Mouse (Mus musculus): Measurements from ENCODE around the gene Pmf1. TPM values are rescaled to one million over a fixed set of nuclear protein-coding genes. Genes with fewer than 3 reads are reported as not detected.
"Not testable (repeated sequence)": the region's sequence is repeated elsewhere in the genome, so short reads cannot be mapped to it uniquely, and the experiment has no call there.

Gene Pmf1
- polyA plus RNA-seq, 1 experiment, result 88.6 TPM

DNA sequence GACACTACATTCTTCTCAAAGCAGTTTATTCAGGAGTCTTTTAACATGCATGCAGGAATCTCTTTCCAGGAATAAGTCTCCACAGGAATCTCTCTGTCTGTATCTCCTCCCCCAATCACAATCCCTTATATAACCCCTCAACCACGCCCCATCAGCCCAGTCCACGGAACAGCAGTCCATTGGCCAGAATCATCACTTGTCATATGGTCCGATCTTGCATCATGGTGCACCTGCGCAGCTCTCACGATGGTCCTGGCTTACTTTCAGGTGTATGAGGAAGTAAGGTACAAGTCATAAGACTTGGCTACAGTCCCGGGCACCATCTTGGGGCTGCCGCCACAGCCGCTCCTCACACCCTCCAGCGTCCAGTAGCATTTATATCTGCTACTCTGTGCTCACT lies 37.5 kb downstream of the Pmf1 start, which contains the start of gene Bglap3:
Gene Bglap3, minus strand, starts transcription at position 101 of the 400 bp plus-strand sequence.
- not testable (repeated sequence) for H3K9ac ChIP-seq (ENCODE audit: low read depth, poor library complexity, severe bottlenecking); H3K4me1 ChIP-seq (ENCODE audit: control insufficient read depth, insufficient read depth, low read length); H3K27me3 ChIP-seq (ENCODE audit: control insufficient read depth, insufficient read depth, low read length, poor library complexity, severe bottlenecking); H3K36me3 ChIP-seq (ENCODE audit: control insufficient read depth, insufficient read depth, low read length, poor library complexity, severe bottlenecking); H3K27ac ChIP-seq (ENCODE audit: insufficient read depth, low read length); H3K4me3 ChIP-seq (ENCODE audit: low read depth, low read length)
- peaks cover 12% of the 10 kb centered on the region for H3K9me3 ChIP-seq (replicated peaks; ENCODE audit: control insufficient read depth, insufficient read depth, low read length, poor library complexity, severe bottlenecking)

DNA sequence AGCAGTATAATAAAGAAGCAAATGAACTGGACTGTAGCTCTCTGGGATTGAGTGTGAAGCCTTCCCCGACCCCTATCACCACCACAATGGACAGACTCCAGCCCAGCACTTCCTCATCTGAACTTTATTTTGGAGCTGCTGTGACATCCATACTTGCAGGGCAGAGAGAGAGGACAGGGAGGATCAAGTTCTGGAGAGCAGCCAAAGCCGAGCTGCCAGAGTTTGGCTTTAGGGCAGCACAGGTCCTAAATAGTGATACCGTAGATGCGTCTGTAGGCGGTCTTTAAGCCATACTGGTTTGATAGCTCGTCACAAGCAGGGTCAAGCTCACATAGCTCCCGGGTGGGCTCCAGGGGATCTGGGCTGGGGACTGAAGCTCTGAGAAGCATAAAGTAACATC lies 41.6 kb downstream of the Pmf1 start:
- not testable (repeated sequence) for H3K4me1 ChIP-seq (ENCODE audit: control insufficient read depth, insufficient read depth, low read length); H3K9ac ChIP-seq (ENCODE audit: low read depth, poor library complexity, severe bottlenecking); H3K4me3 ChIP-seq (ENCODE audit: low read depth, low read length); H3K27ac ChIP-seq (ENCODE audit: insufficient read depth, low read length); H3K36me3 ChIP-seq (ENCODE audit: control insufficient read depth, insufficient read depth, low read length, poor library complexity, severe bottlenecking); H3K27me3 ChIP-seq (ENCODE audit: control insufficient read depth, insufficient read depth, low read length, poor library complexity, severe bottlenecking)
- peaks cover 12% of the 10 kb centered on the region for H3K9me3 ChIP-seq (replicated peaks; ENCODE audit: control insufficient read depth, insufficient read depth, low read length, poor library complexity, severe bottlenecking)

GRCm38 (mm10) chr3:88367517-88367916 lies 42.6 kb downstream of the Pmf1 start:
- not testable (repeated sequence) for H3K27me3 ChIP-seq (ENCODE audit: control insufficient read depth, insufficient read depth, low read length, poor library complexity, severe bottlenecking); H3K4me3 ChIP-seq (ENCODE audit: low read depth, low read length); H3K27ac ChIP-seq (ENCODE audit: insufficient read depth, low read length); H3K9ac ChIP-seq (ENCODE audit: low read depth, poor library complexity, severe bottlenecking); H3K4me1 ChIP-seq (ENCODE audit: control insufficient read depth, insufficient read depth, low read length); H3K36me3 ChIP-seq (ENCODE audit: control insufficient read depth, insufficient read depth, low read length, poor library complexity, severe bottlenecking)
- peaks cover 12% of the 10 kb centered on the region for H3K9me3 ChIP-seq (replicated peaks; ENCODE audit: control insufficient read depth, insufficient read depth, low read length, poor library complexity, severe bottlenecking)

- not testable (repeated sequence) for H3K9ac ChIP-seq (ENCODE audit: low read depth, poor library complexity, severe bottlenecking); H3K36me3 ChIP-seq (ENCODE audit: control insufficient read depth, insufficient read depth, low read length, poor library complexity, severe bottlenecking); H3K27ac ChIP-seq (ENCODE audit: insufficient read depth, low read length); H3K27me3 ChIP-seq (ENCODE audit: control insufficient read depth, insufficient read depth, low read length, poor library complexity, severe bottlenecking); H3K4me3 ChIP-seq (ENCODE audit: low read depth, low read length); H3K4me1 ChIP-seq (ENCODE audit: control insufficient read depth, insufficient read depth, low read length)
- peaks cover 12% of the 10 kb centered on the region for H3K9me3 ChIP-seq (replicated peaks; ENCODE audit: control insufficient read depth, insufficient read depth, low read length, poor library complexity, severe bottlenecking)
Measured at GRCm38 (mm10) chr3:88366830-88367428, 43.2 kb downstream of the Pmf1 start.

GRCm38 (mm10) chr3:88365705-88366361 lies 44.3 kb downstream of the Pmf1 start:
- Histone ChIP-seq H3K27ac (ENCODE audit: insufficient read depth, low read length) (no peak overlapping the region), H3K9ac (ENCODE audit: low read depth, poor library complexity, severe bottlenecking) (no peak overlapping the region), H3K27me3 (ENCODE audit: control insufficient read depth, insufficient read depth, low read length, poor library complexity, severe bottlenecking) (no peaks in the 10 kb centered on the region), H3K4me1 (ENCODE audit: control insufficient read depth, insufficient read depth, low read length) (peaks cover 3% of the 10 kb centered on the region), H3K36me3 (ENCODE audit: control insufficient read depth, insufficient read depth, low read length, poor library complexity, severe bottlenecking) (peaks cover 5% of the 10 kb centered on the region), H3K4me3 (ENCODE audit: low read depth, low read length) (peak overlapping the region; percentile 29), H3K9me3 (replicated peaks; ENCODE audit: control insufficient read depth, insufficient read depth, low read length, poor library complexity, severe bottlenecking) (peaks cover 8% of the 10 kb centered on the region)
- no peak for TF ChIP-seq EP300 (IDR thresholded peaks at IDR 0.05; ENCODE audit: insufficient read depth, low read depth, low read length)
- TF ChIP-seq CTCF (IDR thresholded peaks at IDR 0.05; ENCODE audit: low read depth, low read length), result peak; percentile 23

GRCm38 (mm10) chr3:88364337-88364736 lies 45.8 kb downstream of the Pmf1 start, which contains the start of gene Paqr6:
Gene Paqr6 (plus strand): TSS chr3:88364584.
- H3K27ac ChIP-seq (ENCODE audit: insufficient read depth, low read length), result no peak within 1 kb of the TSS
- 0 out of 2 replicates have a peak, but pooled peaks cover under 1% of the 10 kb centered on the region for H3K9me3 ChIP-seq (replicated peaks; ENCODE audit: control insufficient read depth, insufficient read depth, low read length, poor library complexity, severe bottlenecking)
- H3K4me1 ChIP-seq (ENCODE audit: control insufficient read depth, insufficient read depth, low read length), result peaks cover 3% of the 10 kb centered on the region
- H3K9ac ChIP-seq (ENCODE audit: low read depth, poor library complexity, severe bottlenecking), result peak within 1 kb of the TSS; percentile 48
- no peaks in the 10 kb centered on the region for H3K27me3 ChIP-seq (ENCODE audit: control insufficient read depth, insufficient read depth, low read length, poor library complexity, severe bottlenecking)
- peaks cover 20% of the 10 kb centered on the region for H3K36me3 ChIP-seq (ENCODE audit: control insufficient read depth, insufficient read depth, low read length, poor library complexity, severe bottlenecking)
- TF ChIP-seq CTCF (IDR thresholded peaks at IDR 0.05; ENCODE audit: low read depth, low read length), result no peak
- no peak for TF ChIP-seq POLR2A (IDR thresholded peaks at IDR 0.05; ENCODE audit: insufficient read depth, low read length)
- TF ChIP-seq EP300 (IDR thresholded peaks at IDR 0.05; ENCODE audit: insufficient read depth, low read depth, low read length), result no peak
- H3K4me3 ChIP-seq (ENCODE audit: low read depth, low read length), result peak within 1 kb of the TSS; percentile 27

Data from ES-Bruce4 (cell line).